Mouse (Mus musculus) adrenal gland, adult (tissue): ENCODE measurements at regions not wholly inside any gene's neighbourhood (a gene's known extent, or its start where the extent isn't known, plus 50 kb on each side); places are given as distances from the start of the nearest gene placed in this dataset.

Experiments
- DNase-seq, 2 experiments: peaks; one replicate each; pipeline ENCODE4 v3.0.0; 2022 to 2023; ENCODE audit warnings: low spot score in 1 of 2; ENCODE audit not compliant: inconsistent age in 2 of 2

DNA sequence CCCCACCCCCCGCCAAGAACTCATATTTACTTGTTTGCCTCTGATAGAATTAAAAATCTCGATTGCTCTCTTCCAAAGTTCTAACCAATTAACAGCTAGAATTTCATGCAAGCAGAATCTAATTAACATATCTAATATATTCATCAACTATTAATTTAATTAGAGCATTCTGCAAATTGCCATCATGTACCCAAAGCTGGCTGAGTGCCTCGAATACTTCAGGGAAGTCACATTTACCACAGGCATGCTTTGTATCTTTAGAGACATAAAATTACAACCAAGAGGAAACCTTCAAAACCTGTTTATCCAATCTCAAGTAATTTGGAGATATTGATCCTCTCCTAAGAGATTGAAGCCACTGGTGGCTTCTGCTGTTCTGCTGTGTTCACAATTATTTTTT lies 401.6 kb upstream of the Nmur2 start:
- DNase-seq, result no peak

DNA sequence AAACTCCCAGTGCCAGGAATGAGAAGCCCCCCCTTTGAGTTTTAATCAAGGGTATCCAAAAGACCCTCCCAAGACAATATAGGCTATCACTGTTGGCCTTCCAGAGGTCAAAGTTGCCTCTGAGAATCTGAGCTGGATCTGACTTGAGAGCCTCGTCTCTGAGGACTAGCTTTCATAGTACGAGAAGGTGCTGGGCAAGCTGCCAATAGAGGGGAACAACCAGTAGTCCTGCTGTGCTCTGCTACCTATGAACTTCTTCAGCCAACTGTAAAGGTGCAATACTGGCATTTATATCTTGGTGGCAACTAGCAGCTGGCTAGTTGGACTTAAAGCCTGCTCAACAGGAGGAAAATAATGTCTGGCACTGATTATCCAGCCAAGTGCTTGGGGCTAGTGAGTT lies 400.3 kb upstream of the Nmur2 start:
- DNase-seq, result peak in 1 of 2 experiments; percentile 7

DNA sequence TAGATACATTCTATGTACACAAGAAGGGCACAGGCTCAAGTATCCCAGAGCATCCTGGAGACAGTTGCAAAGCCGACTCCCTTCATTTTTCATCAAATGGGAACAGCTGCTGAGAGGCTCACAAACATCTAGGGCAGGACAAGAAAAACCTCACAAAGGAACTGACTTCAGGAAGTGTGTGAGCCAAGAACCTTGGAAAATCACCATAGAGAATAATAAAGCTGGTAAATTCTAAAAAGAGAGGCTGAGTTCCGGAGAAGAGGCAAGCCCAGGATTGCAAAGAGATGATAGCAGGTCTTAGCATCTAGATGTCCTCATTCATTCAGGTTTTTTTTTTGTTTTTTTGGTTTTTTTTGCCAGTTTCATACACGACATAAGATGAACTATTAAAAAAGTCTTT lies 390.3 kb upstream of the Nmur2 start:
- no peak for DNase-seq

DNA sequence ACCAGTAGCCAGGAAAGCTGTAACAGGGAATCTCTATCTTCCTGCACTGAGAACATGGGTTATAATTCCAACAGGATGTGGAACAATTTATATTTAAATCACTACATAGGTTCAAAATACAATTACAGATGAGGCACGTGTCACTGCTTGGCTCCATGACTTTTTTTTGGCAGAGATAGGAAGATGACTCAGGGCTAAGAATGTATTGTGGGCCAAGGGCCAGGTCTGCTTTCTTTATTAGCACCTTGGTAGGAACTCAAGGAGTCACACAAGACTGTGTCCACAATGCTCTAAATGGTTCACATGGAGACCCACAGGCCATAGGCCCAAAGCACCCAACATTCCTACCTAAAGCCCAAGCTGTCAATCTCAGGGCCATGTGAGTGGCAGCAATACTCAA lies 344.0 kb upstream of the Nmur2 start:
- DNase-seq, result no peak

DNA sequence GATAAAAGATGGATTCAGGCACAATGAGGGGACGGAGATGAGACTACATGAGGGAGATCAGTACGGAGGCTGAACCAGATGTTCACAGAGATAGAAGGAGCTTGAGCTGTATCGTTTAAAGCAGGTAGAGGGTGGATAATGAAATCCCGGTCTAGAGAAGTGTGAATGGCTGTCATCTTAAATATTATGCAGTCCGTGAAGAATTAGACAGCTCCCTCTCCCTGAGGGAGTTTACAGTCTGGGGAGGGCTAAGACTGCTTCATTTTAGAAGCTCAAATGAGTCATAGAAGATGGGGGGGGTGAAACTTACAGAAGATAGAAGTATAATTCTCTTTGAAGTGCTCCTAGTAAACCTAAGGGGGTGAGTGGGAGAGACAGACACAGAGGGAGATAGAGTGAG lies 336.7 kb upstream of the Nmur2 start:
- no peak for DNase-seq

DNA sequence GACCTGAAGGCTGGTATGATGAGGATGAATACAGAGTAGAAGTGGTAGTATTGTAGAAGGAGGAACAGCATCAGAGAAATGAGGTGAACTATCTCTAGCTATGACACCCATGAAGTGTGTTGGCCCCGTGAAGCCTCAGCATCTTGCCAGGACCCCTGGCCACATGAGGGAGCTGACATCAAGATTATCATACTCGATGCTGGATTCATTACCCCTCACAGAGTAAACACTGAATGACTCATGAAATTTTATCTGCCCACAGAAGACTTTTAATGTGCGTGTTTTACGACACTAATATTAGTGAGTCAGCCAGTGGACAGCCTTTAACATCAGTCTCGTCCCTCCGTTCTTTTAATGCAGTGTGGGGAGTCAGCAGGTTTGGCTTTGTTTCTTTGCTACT lies 333.5 kb upstream of the Nmur2 start:
- DNase-seq, result peak; percentile 72 to 82

DNA sequence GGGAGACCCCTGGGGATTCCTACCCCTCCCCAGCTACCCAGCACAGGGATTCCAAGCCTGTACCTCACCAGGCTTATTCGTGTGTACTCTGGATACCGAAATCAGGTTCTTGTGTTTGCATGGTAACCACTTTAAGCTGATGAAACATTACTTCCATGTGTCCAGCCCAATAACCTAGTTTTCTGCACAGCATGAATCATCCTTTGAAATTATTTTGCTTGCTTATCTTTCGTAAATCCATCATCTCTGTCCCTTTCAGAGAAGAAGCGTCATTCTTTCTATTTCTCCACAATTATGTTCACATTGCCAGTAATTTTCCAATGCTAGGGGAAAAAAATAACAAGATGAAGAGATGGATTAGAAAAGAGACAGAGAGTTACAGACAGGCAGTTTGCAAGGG lies 332.8 kb upstream of the Nmur2 start:
- DNase-seq, result peak; percentile 15 to 78

DNA sequence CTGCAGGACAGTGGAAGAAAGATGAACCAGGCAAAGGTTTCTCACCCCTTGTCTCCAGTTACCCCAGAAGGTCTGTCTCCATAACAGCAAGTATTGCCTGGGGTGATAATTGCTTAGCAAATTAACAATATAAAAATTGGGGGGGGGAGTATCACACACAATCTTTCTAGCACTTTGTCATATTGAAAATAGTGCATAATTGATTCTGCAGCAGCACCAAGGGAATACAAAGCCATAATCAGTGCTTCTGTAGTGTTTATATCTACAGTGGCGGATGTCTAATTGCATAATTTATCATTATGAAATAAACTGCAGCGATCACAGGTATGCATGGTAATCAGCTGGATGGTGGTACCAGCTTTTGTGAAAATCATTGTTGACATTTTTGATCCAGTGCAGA lies 316.9 kb upstream of the Nmur2 start:
- no peak for DNase-seq

DNA sequence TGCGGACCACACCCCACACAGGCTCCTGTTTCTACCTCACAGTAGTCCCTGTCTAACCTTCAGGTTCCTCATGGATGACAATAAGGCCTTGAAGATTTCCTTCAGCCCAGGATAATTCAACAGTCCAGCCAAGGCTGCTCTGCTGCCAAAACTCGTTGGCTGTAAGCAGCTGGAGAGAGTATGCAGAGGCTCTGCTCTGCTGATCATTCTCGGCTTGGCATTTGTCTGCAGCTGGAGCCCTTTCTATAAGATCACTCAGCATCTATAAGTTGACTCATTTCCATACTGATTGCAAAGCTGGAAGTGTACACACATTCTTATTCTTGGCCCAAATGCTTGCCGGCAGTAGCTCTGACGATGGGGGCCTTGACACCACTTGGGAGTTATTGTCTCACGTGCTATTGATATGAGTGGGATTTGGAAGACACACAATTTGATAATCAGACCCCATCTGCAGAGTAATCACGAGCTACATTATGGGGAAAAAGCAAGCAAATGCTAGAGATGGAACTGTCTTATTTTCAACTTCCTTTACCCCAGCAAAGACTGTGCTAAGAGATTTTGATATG lies 311.1 kb upstream of the Nmur2 start:
- DNase-seq, result no peak

DNA sequence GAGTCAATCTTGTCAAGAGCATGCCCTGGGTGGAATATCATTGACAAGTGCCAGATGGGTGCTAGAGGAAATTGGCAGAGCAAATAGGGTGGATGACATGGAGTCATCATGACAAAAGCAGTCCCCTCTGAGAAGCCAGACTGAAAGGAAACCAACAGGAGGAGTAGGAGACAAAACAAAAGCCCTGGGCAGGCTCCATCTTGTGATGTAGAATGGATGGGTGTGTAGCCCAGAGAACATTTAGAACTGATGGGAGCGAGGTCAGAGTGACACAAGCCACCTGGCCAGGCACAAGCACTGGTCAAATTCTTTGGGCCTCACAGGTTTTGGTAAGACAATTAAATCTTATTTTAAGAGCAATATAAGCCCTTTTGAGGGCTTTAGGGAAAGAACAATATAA lies 310.4 kb upstream of the Nmur2 start:
- DNase-seq, result no peak

DNA sequence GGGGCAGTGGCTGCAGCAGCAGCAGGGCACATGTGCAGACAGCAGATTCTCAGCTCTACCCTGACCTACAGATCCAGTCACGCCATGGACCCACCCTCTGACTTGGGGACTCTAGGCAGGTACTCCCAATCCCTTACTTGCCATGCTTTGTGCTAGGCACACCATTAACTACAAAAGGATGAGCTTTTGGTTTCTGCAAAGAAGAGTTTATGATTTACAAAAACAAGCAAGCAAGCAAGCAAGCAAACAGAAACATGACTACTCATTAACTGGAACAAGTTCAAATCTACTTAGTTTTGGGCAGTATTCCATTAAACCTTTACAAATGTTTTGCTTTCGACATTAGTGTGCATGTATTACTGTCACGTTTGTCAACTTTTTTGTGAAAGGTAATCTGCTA lies 309.0 kb upstream of the Nmur2 start:
- no peak for DNase-seq

DNA sequence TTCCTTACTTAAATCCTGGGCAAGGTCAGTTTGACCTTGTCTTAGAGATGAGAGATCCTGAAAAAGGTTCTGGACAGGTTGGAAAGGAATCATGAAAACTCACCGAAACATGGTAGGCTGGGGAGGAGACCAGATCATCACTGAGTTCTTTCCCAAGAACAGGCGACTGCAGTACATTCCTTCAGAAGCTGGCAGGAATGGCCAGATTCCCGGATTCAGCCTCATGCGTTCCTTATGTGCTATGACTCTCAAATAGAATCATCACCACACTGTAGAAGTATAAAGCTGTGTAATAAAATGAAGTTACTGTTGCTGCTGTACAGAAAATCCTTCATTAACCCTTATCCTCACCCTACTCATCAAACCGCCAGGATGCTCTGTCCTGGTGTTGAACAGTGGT lies 307.6 kb upstream of the Nmur2 start:
- no peak for DNase-seq

DNA sequence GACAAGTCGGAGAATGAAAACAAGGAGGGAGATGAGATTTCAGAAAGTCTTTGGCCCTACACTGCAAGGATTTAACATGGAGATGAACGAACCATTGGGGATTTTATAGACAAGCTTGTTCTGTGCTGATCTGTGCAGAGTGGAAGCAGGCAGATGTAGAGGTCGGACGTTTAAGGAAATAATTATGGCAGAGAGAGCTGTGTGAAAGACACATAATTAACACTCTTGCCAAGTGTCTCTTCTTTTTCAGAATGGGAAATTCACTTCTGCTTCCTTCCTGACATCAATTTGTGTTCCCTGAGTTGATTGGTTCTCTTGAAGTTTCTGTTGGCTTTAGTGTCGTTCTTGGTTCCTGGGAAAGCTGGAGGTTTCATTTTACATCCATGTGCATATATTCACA lies 302.3 kb upstream of the Nmur2 start:
- DNase-seq, result no peak

DNA sequence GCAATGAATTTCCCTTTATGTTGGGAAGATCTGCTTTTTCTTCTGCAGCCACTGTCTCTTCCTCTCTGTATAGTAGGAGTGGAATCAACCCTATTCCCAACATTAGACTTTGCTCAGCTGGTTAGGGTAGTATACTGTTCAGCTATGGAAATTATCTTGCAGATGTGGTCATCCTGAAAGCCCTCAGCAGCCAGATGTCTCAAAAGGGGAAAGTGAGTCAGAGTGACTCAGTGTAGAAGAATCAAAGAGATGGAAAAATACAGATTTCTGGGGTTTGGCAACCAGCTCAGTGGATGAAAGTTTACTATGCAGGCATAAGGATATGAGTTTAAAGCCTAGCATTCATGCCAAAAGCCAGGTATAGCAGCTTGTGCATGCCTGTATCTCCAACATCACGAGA lies 300.9 kb upstream of the Nmur2 start:
- no peak for DNase-seq

DNA sequence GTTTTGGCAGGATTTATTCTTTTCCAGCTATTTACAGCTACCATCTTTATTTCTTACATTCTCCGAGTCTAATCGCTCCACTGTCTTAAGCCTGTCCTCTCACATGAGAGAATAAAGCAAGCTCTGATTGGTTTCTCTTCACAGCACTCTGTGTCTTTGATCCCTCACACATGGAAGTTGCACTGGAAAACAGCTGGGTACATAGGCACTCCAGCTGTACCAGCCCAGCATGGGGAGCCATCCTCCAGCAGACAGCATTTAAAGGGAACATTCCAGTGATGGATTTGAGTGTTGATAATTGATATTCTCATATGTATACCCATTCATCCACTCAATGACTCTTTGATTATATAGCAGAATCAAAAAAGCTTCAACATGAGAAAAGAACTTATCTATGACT lies 300.2 kb upstream of the Nmur2 start:
- no peak for DNase-seq

DNA sequence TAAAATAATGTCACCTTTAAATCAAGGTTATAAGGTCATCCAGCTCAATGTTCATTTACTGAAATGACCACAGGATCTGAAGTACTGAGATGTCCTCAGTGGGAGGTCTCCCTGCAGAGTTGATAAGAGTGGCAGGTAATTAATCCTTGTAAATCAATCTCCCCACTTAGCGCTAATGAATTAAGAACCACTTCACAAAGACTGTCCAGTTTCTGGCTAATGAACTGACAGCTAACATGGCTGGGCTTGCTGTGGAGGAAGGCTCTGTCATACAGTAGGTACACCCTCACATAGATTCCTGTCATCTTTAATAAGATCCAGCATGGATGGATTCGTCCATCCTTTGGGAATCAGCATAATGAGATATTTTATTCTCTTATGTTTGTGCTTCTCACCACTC lies 297.7 kb upstream of the Nmur2 start:
- DNase-seq, result no peak

DNA sequence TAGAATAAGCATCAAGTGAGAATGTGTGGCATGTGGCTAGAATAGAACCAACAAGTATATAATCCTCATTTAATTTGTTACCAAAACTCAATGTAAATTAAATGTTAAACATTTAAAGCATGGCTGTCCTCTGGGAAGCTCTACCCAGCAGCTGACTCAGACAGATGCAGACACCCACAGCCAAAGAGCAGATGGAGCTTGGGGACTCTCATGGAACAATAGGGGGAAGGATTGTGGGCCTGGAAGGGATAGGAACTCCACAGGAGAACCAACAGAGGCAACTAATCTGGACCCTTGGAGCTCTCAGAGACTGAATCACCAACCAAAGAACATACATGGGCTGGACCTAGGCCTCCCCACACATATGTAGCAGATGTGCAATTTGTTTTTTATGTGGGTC lies 295.1 kb upstream of the Nmur2 start:
- DNase-seq, result no peak

DNA sequence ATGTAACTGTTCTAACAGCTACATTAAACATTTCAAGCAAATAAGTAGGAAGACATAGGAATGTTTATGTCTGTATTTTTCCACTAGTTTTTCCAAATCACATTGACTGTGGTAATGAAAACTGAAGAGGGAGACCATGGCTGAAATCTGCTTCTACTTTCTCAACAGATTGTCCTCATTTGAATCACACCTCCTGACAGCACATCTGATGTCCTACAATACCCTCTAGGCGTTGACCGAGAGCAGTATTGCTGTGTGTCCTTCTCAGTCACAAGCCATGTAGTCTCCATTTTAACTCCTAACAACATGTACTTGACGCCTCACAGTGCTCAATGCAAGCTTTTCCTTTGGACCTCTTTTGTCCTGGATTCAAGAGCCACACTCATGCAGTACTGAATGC lies 279.5 kb upstream of the Nmur2 start:
- no peak for DNase-seq

DNA sequence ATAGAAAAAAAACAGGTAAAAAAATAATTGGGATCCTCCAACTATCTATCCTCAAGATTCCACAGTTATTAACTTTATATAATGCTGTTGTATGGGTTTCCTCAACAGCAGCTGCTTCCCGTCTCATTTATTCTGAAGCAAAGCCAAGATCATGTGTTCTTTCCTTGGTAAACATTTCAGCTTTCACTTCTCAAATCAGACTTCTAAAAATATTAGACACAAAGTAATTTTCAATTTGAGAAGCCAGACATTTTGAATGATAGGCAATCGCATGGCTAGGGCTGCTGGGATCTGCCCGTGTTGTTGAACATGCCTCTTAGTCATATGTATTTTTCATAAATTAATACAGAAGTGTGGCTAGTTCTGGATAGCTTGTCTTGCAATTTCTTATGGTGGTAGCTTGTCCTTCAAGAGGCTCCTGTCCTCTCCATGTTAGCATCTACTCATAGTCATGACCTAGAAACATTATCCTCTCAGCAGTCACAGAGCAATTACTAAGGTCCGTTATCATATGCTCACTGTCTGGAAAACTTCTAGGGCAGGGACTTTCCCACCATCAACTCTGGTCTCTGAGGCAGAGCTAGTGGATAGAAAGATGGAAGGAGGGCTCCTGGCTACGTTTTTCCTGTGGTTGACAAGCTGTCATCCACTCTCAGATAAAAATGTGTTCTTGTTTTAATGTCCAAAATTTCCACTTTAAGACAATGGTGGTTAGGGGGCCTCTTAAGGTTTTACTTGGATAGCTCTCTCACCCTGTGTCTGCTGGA lies 274.6 kb upstream of the Nmur2 start:
- no peak for DNase-seq

DNA sequence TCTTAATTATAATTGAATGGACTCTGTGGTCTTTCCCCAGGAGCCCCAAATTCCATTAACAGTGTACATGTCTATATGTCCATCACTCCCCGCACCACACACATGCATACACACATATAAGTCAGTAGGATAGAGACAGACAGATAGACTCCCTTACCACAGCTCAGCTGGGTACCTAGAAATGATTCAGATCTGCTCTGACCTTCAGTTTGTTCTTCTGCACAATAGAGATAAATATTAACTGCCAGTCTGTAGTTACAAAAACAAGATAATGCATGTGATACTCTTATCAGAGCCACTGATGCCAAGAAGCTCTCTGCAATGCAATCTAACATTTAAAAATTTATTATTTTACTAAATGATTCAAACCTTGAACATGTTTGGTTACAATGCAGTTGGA lies 268.7 kb upstream of the Nmur2 start:
- peak; percentile 15 to 70 for DNase-seq

DNA sequence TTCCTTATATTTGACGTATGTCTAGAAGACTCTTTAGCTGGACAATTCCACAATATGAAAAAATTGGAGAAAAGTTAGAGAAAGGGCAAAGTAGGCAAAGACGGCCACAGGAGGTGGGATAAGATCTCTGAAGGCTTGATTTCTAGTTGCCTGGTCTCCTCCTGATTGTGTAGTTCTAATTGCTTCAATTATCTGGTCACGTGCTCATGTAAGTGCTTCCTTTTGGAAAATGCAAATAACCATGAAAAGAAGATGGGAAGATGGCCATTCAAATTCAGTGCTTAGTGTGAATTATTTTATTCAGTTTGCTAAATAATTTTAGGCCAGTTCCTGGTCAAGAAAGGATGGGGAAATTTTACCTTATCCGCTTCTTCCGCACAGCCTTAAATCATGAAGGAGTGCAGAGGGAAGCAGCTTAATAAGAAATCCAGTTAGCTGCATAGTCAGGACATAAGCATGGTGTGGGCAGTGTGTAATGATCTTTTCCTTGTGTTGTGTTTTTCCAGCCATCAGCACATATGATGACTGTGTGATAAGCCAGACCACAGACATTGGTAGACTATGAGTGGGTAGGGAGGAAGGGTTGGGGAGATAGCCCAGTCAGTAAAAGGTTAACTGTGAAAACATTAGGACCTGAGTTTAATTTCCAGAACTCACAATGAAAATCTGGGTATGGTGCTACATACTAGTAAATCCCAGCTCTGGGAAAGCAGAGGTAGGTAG lies 267.7 kb upstream of the Nmur2 start:
- no peak for DNase-seq

DNA sequence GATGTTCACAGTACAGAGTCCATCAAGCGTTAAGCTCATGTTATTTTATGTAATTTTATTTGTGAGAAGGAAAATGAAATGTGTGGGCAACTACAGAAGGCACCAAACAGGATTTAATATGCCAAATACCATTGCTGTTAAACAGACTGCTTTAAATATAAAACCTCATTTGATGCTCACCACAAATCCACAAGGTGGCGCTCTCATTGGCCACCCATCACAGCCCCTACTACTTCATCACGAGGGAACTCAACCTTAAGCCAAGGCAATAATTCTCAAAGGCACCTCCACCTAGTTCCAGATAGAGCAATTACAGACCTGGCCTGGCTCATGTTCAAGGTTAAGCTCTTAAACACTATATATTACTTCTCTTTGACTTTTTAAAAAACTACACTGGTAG lies 266.2 kb upstream of the Nmur2 start:
- DNase-seq, result no peak
